Mouse (Mus musculus) ES-E14 (cell line): ENCODE measurements around the gene Cers2.

Source experiments
- HCFC1 ChIP-seq: IDR thresholded peaks from 2 replicates; pipeline ENCODE4 v1.6.1; 2012; ENCODE audit warnings: low read length, inconsistent platforms, borderline replicate concordance; ENCODE audit not compliant: insufficient read depth
- MAFK ChIP-seq: IDR thresholded peaks from 2 replicates; pipeline ENCODE4 v1.6.1; 2014; ENCODE audit warnings: mild to moderate bottlenecking, low read depth, low read length, inconsistent platforms; ENCODE audit not compliant: insufficient read depth
- ZC3H11A ChIP-seq: IDR thresholded peaks from 2 replicates; pipeline ENCODE4 v1.6.1; 2012; ENCODE audit warnings: low read depth, mild to moderate bottlenecking, inconsistent platforms, low read length, borderline replicate concordance

- TF ChIP-seq HCFC1 (no peak), ZC3H11A (no peak), MAFK (no peak)
Measured at GRCm38 (mm10) chr3:95292899-95293298, 21.7 kb upstream of the Cers2 start.
